Mouse (Mus musculus) bone marrow macrophage, adult 2 months (primary cell): ENCODE measurements around the gene Rpain. TPM values are rescaled to one million over a fixed set of nuclear protein-coding genes. Genes with fewer than 3 reads are reported as not detected.

ENCODE experiments used
- H3K27ac ChIP-seq: 2 replicates; pipeline ENCODE4 v1.5.1; 2012; ENCODE audit warnings: low read depth, low read length; ENCODE audit not compliant: insufficient read depth
- H3K4me1 ChIP-seq: 2 replicates; pipeline ENCODE4 v1.6.1; 2012; ENCODE audit warnings: low read length; ENCODE audit not compliant: control insufficient read depth, insufficient read depth
- H3K4me3 ChIP-seq: 2 replicates; pipeline ENCODE4 v1.5.1; 2012; ENCODE audit warnings: mild to moderate bottlenecking, low read length, moderate library complexity; ENCODE audit not compliant: insufficient read depth
- CTCF ChIP-seq: IDR thresholded peaks from 2 replicates; pipeline ENCODE4 v1.5.1; 2012; ENCODE audit warnings: low read depth, mild to moderate bottlenecking, low read length, moderate library complexity
- POLR2A ChIP-seq: IDR thresholded peaks from 2 replicates; pipeline ENCODE4 v1.6.1; 2012; ENCODE audit warnings: mild to moderate bottlenecking, low read depth, low read length, borderline replicate concordance
- polyA plus RNA-seq: library from polyadenylated mRNA; stranded (reverse); fragments of >200 nt; gene quantifications from 2 replicates; pipeline ENCODE4 v1.2.4, GENCODE M21; 2012; ENCODE audit not compliant: missing spikeins, insufficient read depth, insufficient read length

The Rpain gene
- polyA plus RNA-seq, result 60.5 and 65.8 TPM in 2 replicates

GRCm38 (mm10) chr11:70969821-70970559, at the start of gene Rpain, which contains the start of gene Nup88:
Rpain (plus strand) TSS chr11:70970213.
Nup88 (minus strand) TSS chr11:70969973.
- H3K4me1 ChIP-seq, result peaks cover 7% of the 10 kb centered on the region; the same call in 1 of the 2 replicates
- peak within 1 kb of the TSS; percentile 97 for H3K4me3 ChIP-seq
- TF ChIP-seq CTCF (no peak), POLR2A (no peak)
- peak within 1 kb of the TSS; percentile 83 for H3K27ac ChIP-seq

GRCm38 (mm10) chr11:70931461-70931860, 38.6 kb upstream of the Rpain start:
- Histone ChIP-seq H3K27ac (no peak overlapping the region), H3K4me3 (no peak overlapping the region), H3K4me1 (peaks cover 3% of the 10 kb centered on the region)
- TF ChIP-seq POLR2A, result no peak
- TF ChIP-seq CTCF, result no peak

GRCm38 (mm10) chr11:70935316-70935715, 34.7 kb upstream of the Rpain start:
- Histone ChIP-seq H3K27ac (no peak overlapping the region), H3K4me3 (no peak overlapping the region), H3K4me1 (no peaks in the 10 kb centered on the region)
- TF ChIP-seq POLR2A, result no peak
- TF ChIP-seq CTCF, result no peak

GRCm38 (mm10) chr11:70942596-70942995, 27.4 kb upstream of the Rpain start:
- Histone ChIP-seq H3K4me3 (no peak overlapping the region), H3K4me1 (peaks cover 18% of the 10 kb centered on the region), H3K27ac (no peak overlapping the region)
- TF ChIP-seq POLR2A (no peak), CTCF (no peak)

GRCm38 (mm10) chr11:70943651-70944050, 26.4 kb upstream of the Rpain start:
- TF ChIP-seq CTCF (no peak), POLR2A (no peak)
- Histone ChIP-seq H3K4me1 (peaks cover 18% of the 10 kb centered on the region), H3K27ac (no peak overlapping the region), H3K4me3 (no peak overlapping the region)

GRCm38 (mm10) chr11:70944935-70945817, 24.8 kb upstream of the Rpain start:
- H3K27ac ChIP-seq, result peak overlapping the region; percentile 86

GRCm38 (mm10) chr11:70954711-70955110, 15.3 kb upstream of the Rpain start:
- TF ChIP-seq CTCF (no peak), POLR2A (no peak)
- no peaks in the 10 kb centered on the region for H3K4me1 ChIP-seq
- H3K4me3 ChIP-seq, result no peak overlapping the region
- no peak overlapping the region for H3K27ac ChIP-seq

More at GRCm38 (mm10) chr11:70944935-70945817, 24.8 kb upstream of the Rpain start:
- Histone ChIP-seq H3K4me1 (peaks cover 18% of the 10 kb centered on the region), H3K4me3 (no peak overlapping the region)
- TF ChIP-seq POLR2A (no peak), CTCF (no peak)

GRCm38 (mm10) chr11:70960786-70961554, 9.0 kb upstream of the Rpain start:
- peaks cover 7% of the 10 kb centered on the region for H3K4me1 ChIP-seq
- no peak for TF ChIP-seq POLR2A
- no peak for TF ChIP-seq CTCF

GRCm38 (mm10) chr11:70964222-70964907, 5.6 kb upstream of the Rpain start:
- no peak overlapping the region for H3K27ac ChIP-seq
- H3K4me3 ChIP-seq, result no peak overlapping the region
- TF ChIP-seq CTCF, result no peak
- TF ChIP-seq POLR2A, result no peak
- peaks cover 12% of the 10 kb centered on the region for H3K4me1 ChIP-seq

More at GRCm38 (mm10) chr11:70960786-70961554, 9.0 kb upstream of the Rpain start:
- Histone ChIP-seq H3K27ac (no peak overlapping the region), H3K4me3 (no peak overlapping the region)
